ENCODE assay signal across 8 mouse cellular contexts in the genomic region with DNA sequence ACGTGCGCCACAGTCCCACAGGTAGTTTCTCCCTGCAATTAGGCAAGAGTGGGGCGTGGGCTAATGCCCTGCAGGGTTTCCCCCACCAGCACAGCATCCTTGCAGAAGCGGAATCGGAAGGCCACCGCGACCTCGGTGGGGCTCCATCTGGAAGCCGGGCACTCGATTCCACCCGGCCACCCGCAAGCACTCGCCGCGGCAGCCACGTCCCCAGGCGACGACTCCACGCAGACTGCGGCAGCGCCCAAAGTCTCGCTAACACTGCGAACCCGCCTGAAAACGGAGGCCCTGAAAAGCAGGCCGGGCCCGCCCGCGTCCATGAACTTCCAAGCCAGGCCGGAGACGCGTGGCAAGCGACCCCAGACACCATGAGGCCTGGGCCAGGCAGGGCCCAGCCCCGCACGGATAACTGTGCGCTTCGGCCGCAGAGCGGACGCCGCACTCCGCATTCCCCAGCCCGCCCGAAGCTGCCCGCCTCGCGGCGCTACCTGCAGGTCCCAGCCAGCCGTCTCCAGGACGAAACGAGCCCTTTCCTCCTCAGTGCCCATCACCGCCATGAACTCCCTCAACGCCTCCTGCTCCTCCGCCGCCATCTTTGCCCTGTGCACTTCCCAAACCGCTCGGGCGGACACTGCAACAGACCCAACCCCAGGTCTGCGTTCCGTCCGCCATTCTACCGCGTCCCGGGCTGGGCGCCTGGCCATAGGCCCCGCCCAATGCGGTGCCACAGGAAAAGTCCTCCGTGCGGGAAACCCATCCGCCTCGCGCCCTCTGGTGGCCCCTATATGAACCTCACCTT.
DNase-seq lines count a peak whose midpoint lies in the region; ATAC-seq and TF ChIP-seq lines count a peak whose summit lies in the region.
"Not testable (repeated sequence)": the region's sequence is repeated elsewhere in the genome, so short reads cannot be mapped to it uniquely, and the experiment has no call there.

No protein-coding gene starts in this region.

- 3% methylated on average over 65 of the region's 72 CpGs for WGBS in lung, embryonic 15.5 days
- 5% methylated on average over 70 of the region's 72 CpGs for WGBS in thymus, adult 2 months

- TF ChIP-seq CTCF in thymus, adult 2 months (IDR thresholded peaks at IDR 0.05; ENCODE audit: borderline replicate concordance, control insufficient read depth, extremely low read depth, insufficient read depth, low read length, poor library complexity), result peak; percentile 79

- peak overlapping the region; percentile 49 for H3K4me3 ChIP-seq in lung, embryonic 15.5 days
- peak overlapping the region; percentile 59 for H3K4me3 ChIP-seq in thymus, adult 2 months (ENCODE audit: control insufficient read depth, insufficient read depth, low read length)

- not testable (repeated sequence) for H3K36me3 ChIP-seq in lung, embryonic 15.5 days; thymus, adult 2 months (ENCODE audit: control insufficient read depth, insufficient read depth, low read length)

- H3K27ac ChIP-seq in lung, embryonic 15.5 days, result peak overlapping the region; percentile 41; the same call in 1 of the 2 replicates
- H3K27ac ChIP-seq in thymus, adult 2 months (ENCODE audit: control insufficient read depth, insufficient read depth, low read length), result not testable (repeated sequence)

- H3K9ac ChIP-seq in lung, embryonic 15.5 days, result peak overlapping the region; percentile 64

- not testable (repeated sequence) for H3K9me3 ChIP-seq in lung, embryonic 15.5 days

- peak; percentile 24; the same call in 1 of the 2 replicates for TF ChIP-seq POLR2A in thymus, adult 2 months (IDR thresholded peaks at IDR 0.05; ENCODE audit: control insufficient read depth, extremely low read depth, insufficient read depth, low read length, poor library complexity)

- DNase-seq in ES-CJ7 (ENCODE audit: low read depth, low spot score), result peak; percentile 100
- peak; percentile 100 for DNase-seq in cerebellum, adult 8-10 months
- DNase-seq in layer of hippocampus, adult 9-10 months (ENCODE audit: low spot score), result peak; percentile 100
- peak; percentile 96 for DNase-seq in ovary, adult 18-20 months (ENCODE audit: low spot score)
- DNase-seq in thymus, adult 2 months, result peak; percentile 100

- peak overlapping the region; percentile 36 for H3K4me2 ChIP-seq in lung, embryonic 15.5 days

- H3K4me1 ChIP-seq in lung, embryonic 15.5 days; thymus, adult 2 months (replicated peaks; ENCODE audit: control insufficient read depth, insufficient read depth, low read length): not testable (repeated sequence)

- ATAC-seq in frontal cortex, adult (ENCODE audit: low TSS enrichment), result peak; percentile 99
- ATAC-seq in hematopoietic stem cell, adult 5-6 weeks (replicated peaks in 1 of 2; ENCODE audit: insufficient read depth in 1 of 2, low FRiP score in 2 of 2, low TSS enrichment in 1 of 2, low read depth in 1 of 2, poor library complexity in 2 of 2, severe bottlenecking in 2 of 2), result peak; percentile 100
- ATAC-seq in lung, embryonic 15.5 days (ENCODE audit: borderline replicate concordance, extremely low read depth, low FRiP score, low TSS enrichment), result peak; percentile 97

- H3K27me3 ChIP-seq in lung, embryonic 15.5 days; thymus, adult 2 months (ENCODE audit: control insufficient read depth, insufficient read depth, low read length): not testable (repeated sequence)
